Mouse (Mus musculus) fat pad, adult 2 months (tissue): ENCODE measurements around the gene Clec2l.

Experiments used
- DNase-seq: peaks from one replicate; pipeline ENCODE4 v3.0.0-alpha.2; 2011; ENCODE audit warnings: low read depth, low spot score; ENCODE audit errors: extremely low read depth

The Clec2l gene

GRCm38 (mm10) chr6:38662714-38663615, at the start of gene Clec2l:
Gene Clec2l (plus strand): TSS chr6:38663069.
- DNase-seq = no peak

GRCm38 (mm10) chr6:38622406-38622805, 40.5 kb upstream of the Clec2l start:
- no peak for DNase-seq

GRCm38 (mm10) chr6:38623457-38623856, 39.4 kb upstream of the Clec2l start:
- no peak for DNase-seq

GRCm38 (mm10) chr6:38624439-38624838, 38.4 kb upstream of the Clec2l start:
- DNase-seq = no peak

- DNase-seq = no peak
These were observed 36.8 kb upstream of the Clec2l start for GRCm38 (mm10) chr6:38626086-38626485.

- no peak for DNase-seq
These were observed 35.8 kb upstream of the Clec2l start for GRCm38 (mm10) chr6:38627081-38627480.

- no peak for DNase-seq
These were observed 35.4 kb upstream of the Clec2l start for GRCm38 (mm10) chr6:38627486-38627885.

- no peak for DNase-seq
These were observed 33.3 kb upstream of the Clec2l start for GRCm38 (mm10) chr6:38629556-38629955.

GRCm38 (mm10) chr6:38632826-38633225, 30.0 kb upstream of the Clec2l start:
- DNase-seq = no peak

GRCm38 (mm10) chr6:38634461-38634860, 28.4 kb upstream of the Clec2l start:
- DNase-seq = no peak

- DNase-seq = no peak
These were observed 26.7 kb upstream of the Clec2l start for GRCm38 (mm10) chr6:38635941-38636851.

- no peak for DNase-seq
These were observed 25.8 kb upstream of the Clec2l start, which contains the start of gene Klrg2 for GRCm38 (mm10) chr6:38636852-38637618. Gene Klrg2 (minus strand): TSS chr6:38637242.

GRCm38 (mm10) chr6:38640401-38640800, 22.5 kb upstream of the Clec2l start:
- no peak for DNase-seq

GRCm38 (mm10) chr6:38641228-38641627, 21.6 kb upstream of the Clec2l start:
- no peak for DNase-seq

- DNase-seq = no peak
These were observed 21.2 kb upstream of the Clec2l start for GRCm38 (mm10) chr6:38641645-38642044.

GRCm38 (mm10) chr6:38642593-38642992, 20.3 kb upstream of the Clec2l start:
- DNase-seq = no peak

GRCm38 (mm10) chr6:38643039-38643438, 19.8 kb upstream of the Clec2l start:
- DNase-seq = no peak

GRCm38 (mm10) chr6:38649545-38649944, 13.3 kb upstream of the Clec2l start:
- DNase-seq = no peak

GRCm38 (mm10) chr6:38650263-38650937, 12.5 kb upstream of the Clec2l start:
- DNase-seq = no peak

- DNase-seq = no peak
These were observed 1.2 kb upstream of the Clec2l start for GRCm38 (mm10) chr6:38661626-38662025.
